Mouse (Mus musculus): ENCODE results near the gene Pnn. TPM values are rescaled to one million over a fixed set of nuclear protein-coding genes. Genes with fewer than 3 reads are reported as not detected.
"Not testable (repeated sequence)": the region's sequence is repeated elsewhere in the genome, so short reads cannot be mapped to it uniquely, and the experiment has no call there.

Gene Pnn
- polyA plus RNA-seq, 1 experiment from 2014 or later = 49.7 TPM

- Histone ChIP-seq H3K36me3 (ENCODE audit: control insufficient read depth, insufficient read depth, low read length) (peaks cover 38% of the 10 kb centered on the region; the same call in 1 of the 2 replicates), H3K27ac (ENCODE audit: low read depth, low read length) (no peak overlapping the region), H3K9ac (ENCODE audit: low read length) (no peak overlapping the region), H3K4me3 (ENCODE audit: low read depth, low read length) (no peak overlapping the region), H3K9me3 (replicated peaks; ENCODE audit: control insufficient read depth, low read length) (no peaks in the 10 kb centered on the region), H3K27me3 (replicated peaks; ENCODE audit: control insufficient read depth, insufficient read depth, low read length) (no peaks in the 10 kb centered on the region), H3K4me1 (ENCODE audit: control insufficient read depth, insufficient read depth, low read length) (no peaks in the 10 kb centered on the region), H3K4me2 (ENCODE audit: low read length) (no peak overlapping the region)
- 93% methylated on average over 3 of the region's 3 CpGs for WGBS
- ATAC-seq = no peak
- no peak for DNase-seq (ENCODE audit: low spot score)
Measured at GRCm38 (mm10) chr12:59052470-59052869, 14.2 kb upstream of the Pnn start.

GRCm38 (mm10) chr12:59053166-59053565, 13.5 kb upstream of the Pnn start:
- Histone ChIP-seq H3K4me1 (ENCODE audit: control insufficient read depth, insufficient read depth, low read length) (no peaks in the 10 kb centered on the region), H3K4me3 (ENCODE audit: low read depth, low read length) (no peak overlapping the region), H3K9me3 (replicated peaks; ENCODE audit: control insufficient read depth, low read length) (no peaks in the 10 kb centered on the region), H3K27me3 (replicated peaks; ENCODE audit: control insufficient read depth, insufficient read depth, low read length) (no peaks in the 10 kb centered on the region), H3K36me3 (ENCODE audit: control insufficient read depth, insufficient read depth, low read length) (peaks cover 35% of the 10 kb centered on the region; the same call in 1 of the 2 replicates), H3K4me2 (ENCODE audit: low read length) (no peak overlapping the region), H3K9ac (ENCODE audit: low read length) (no peak overlapping the region), H3K27ac (ENCODE audit: low read depth, low read length) (no peak overlapping the region)
- WGBS = 91% methylated on average over 5 of the region's 5 CpGs
- DNase-seq (ENCODE audit: low spot score) = no peak
- no peak for ATAC-seq

- H3K27me3 ChIP-seq (replicated peaks; ENCODE audit: control insufficient read depth, insufficient read depth, low read length) = no peaks in the 10 kb centered on the region
- H3K9ac ChIP-seq (ENCODE audit: low read length) = no peak overlapping the region
- H3K9me3 ChIP-seq (replicated peaks; ENCODE audit: control insufficient read depth, low read length) = no peaks in the 10 kb centered on the region
- no peak overlapping the region for H3K4me2 ChIP-seq (ENCODE audit: low read length)
- ATAC-seq (no peak), DNase-seq (ENCODE audit: low spot score) (no peak)
- no peak overlapping the region for H3K27ac ChIP-seq (ENCODE audit: low read depth, low read length)
- H3K36me3 ChIP-seq (ENCODE audit: control insufficient read depth, insufficient read depth, low read length) = peaks cover 28% of the 10 kb centered on the region; the same call in 1 of the 2 replicates
- no peaks in the 10 kb centered on the region for H3K4me1 ChIP-seq (ENCODE audit: control insufficient read depth, insufficient read depth, low read length)
- H3K4me3 ChIP-seq (ENCODE audit: low read depth, low read length) = no peak overlapping the region
Measured at GRCm38 (mm10) chr12:59053976-59054375, 12.7 kb upstream of the Pnn start.

DNA sequence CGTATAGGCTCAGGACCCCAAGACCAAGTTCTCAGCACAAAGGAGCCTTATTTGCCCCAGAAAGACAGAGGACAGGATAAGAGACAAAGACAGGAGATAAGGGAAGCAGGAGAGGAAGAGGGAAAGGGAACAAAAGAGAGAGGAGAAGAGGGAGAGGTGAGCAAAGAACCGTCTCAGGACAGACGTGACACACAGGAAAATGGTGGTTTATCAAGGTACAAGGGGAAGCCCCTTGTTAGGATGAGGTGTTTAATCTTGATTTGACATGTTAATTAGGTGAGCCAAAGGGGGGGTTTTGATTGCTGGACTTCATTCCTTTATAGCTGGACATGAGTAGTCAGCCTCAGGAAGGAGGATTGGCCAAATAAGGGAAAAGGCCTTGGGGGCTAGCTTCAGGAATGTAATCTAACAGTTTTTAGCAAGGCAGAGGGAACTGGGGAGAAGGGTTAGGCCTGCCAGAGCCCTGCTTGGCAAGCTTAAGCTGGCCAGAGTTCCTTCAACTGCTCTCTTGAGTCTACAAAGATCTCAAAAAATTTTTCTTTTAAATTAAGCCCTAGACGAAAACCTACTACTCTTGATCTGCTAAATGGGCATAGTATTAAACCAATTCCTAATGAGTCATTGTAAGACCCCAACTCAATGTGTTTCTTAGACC, 11.4 kb upstream of the Pnn start:
- Histone ChIP-seq H3K4me3 (ENCODE audit: low read depth, low read length) (no peak overlapping the region), H3K9me3 (replicated peaks; ENCODE audit: control insufficient read depth, low read length) (no peaks in the 10 kb centered on the region), H3K36me3 (ENCODE audit: control insufficient read depth, insufficient read depth, low read length) (peaks cover 18% of the 10 kb centered on the region; the same call in 1 of the 2 replicates), H3K9ac (ENCODE audit: low read length) (no peak overlapping the region), H3K4me2 (ENCODE audit: low read length) (no peak overlapping the region), H3K27me3 (replicated peaks; ENCODE audit: control insufficient read depth, insufficient read depth, low read length) (no peaks in the 10 kb centered on the region), H3K27ac (ENCODE audit: low read depth, low read length) (no peak overlapping the region), H3K4me1 (ENCODE audit: control insufficient read depth, insufficient read depth, low read length) (peaks cover 9% of the 10 kb centered on the region)
- DNase-seq (ENCODE audit: low spot score) = no peak
- ATAC-seq = no peak
- 84% methylated on average over 4 of the region's 4 CpGs for WGBS

DNA sequence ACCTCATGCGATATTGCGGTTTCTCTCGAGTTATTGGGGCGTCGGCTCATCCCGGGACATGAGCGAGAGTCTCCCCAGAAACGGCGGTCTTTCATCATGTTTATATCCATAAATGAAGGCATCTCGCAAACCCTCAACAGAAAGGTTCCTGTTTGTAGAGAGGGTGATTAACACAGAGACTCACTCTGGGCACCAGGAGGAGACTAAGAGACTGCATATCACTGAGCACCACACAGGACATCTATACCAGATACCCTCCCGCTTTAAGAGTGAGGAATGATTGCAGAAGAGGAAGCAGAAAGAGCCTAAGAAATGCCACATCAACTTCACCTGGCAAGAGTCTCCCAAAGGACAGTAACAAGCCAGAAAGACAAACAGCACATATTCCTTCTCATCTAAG, 10.5 kb upstream of the Pnn start:
- ATAC-seq = no peak
- H3K4me1 ChIP-seq (ENCODE audit: control insufficient read depth, insufficient read depth, low read length) = peaks cover 9% of the 10 kb centered on the region
- H3K9ac ChIP-seq (ENCODE audit: low read length) = no peak overlapping the region
- no peak overlapping the region for H3K27ac ChIP-seq (ENCODE audit: low read depth, low read length)
- H3K4me2 ChIP-seq (ENCODE audit: low read length) = no peak overlapping the region
- H3K4me3 ChIP-seq (ENCODE audit: low read depth, low read length) = no peak overlapping the region
- H3K27me3 ChIP-seq (replicated peaks; ENCODE audit: control insufficient read depth, insufficient read depth, low read length) = no peaks in the 10 kb centered on the region
- H3K36me3 ChIP-seq (ENCODE audit: control insufficient read depth, insufficient read depth, low read length) = peaks cover 14% of the 10 kb centered on the region; the same call in 1 of the 2 replicates
- WGBS = 97% methylated on average over 11 of the region's 11 CpGs
- no peak for DNase-seq (ENCODE audit: low spot score)
- no peaks in the 10 kb centered on the region for H3K9me3 ChIP-seq (replicated peaks; ENCODE audit: control insufficient read depth, low read length)

GRCm38 (mm10) chr12:59058242-59058641, 8.4 kb upstream of the Pnn start:
- DNase-seq (ENCODE audit: low spot score); H3K9ac ChIP-seq (ENCODE audit: low read length); H3K27ac ChIP-seq (ENCODE audit: low read depth, low read length); H3K4me1 ChIP-seq (ENCODE audit: control insufficient read depth, insufficient read depth, low read length); H3K27me3 ChIP-seq (replicated peaks; ENCODE audit: control insufficient read depth, insufficient read depth, low read length); ATAC-seq; H3K9me3 ChIP-seq (replicated peaks; ENCODE audit: control insufficient read depth, low read length); H3K4me3 ChIP-seq (ENCODE audit: low read depth, low read length): not testable (repeated sequence)
- Histone ChIP-seq H3K4me2 (ENCODE audit: low read length) (0 out of 2 replicates have a peak overlapping the region, but pooled peaks have one; percentile 5), H3K36me3 (ENCODE audit: control insufficient read depth, insufficient read depth, low read length) (peaks cover 11% of the 10 kb centered on the region; the same call in 1 of the 2 replicates)
- WGBS = 84% methylated on average over 5 of the region's 5 CpGs

DNA sequence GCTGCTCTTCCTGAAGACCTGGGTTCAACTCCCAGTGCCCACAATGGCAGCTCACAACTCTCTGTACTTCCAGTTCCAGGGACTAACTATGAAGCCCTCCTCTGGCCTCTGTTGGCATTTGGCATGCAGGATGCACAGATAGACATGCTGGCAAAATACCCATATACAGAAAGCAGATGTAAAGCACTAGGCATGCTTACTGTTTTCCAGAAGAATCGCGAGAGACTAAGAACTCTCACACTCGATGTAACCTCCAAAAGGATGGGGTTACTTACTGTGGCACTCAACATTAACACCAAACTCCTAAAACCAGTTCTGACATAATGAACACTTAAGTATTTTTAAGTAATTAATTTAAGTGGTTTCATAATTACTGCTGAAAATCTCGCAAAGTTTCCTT, 6.4 kb upstream of the Pnn start:
- peak; percentile 16 for DNase-seq (ENCODE audit: low spot score)
- H3K9ac ChIP-seq (ENCODE audit: low read length) = peak overlapping the region; percentile 91
- peaks cover 3% of the 10 kb centered on the region; the same call in 1 of the 2 replicates for H3K36me3 ChIP-seq (ENCODE audit: control insufficient read depth, insufficient read depth, low read length)
- no peaks in the 10 kb centered on the region for H3K27me3 ChIP-seq (replicated peaks; ENCODE audit: control insufficient read depth, insufficient read depth, low read length)
- ATAC-seq = no peak
- H3K9me3 ChIP-seq (replicated peaks; ENCODE audit: control insufficient read depth, low read length) = no peaks in the 10 kb centered on the region
- H3K4me3 ChIP-seq (ENCODE audit: low read depth, low read length) = peak overlapping the region; percentile 59
- H3K4me1 ChIP-seq (ENCODE audit: control insufficient read depth, insufficient read depth, low read length) = peaks cover 9% of the 10 kb centered on the region
- 63% methylated on average over 4 of the region's 4 CpGs for WGBS
- H3K27ac ChIP-seq (ENCODE audit: low read depth, low read length) = peak overlapping the region; percentile 89; the same call in 1 of the 2 replicates
- peak overlapping the region; percentile 80 for H3K4me2 ChIP-seq (ENCODE audit: low read length)

GRCm38 (mm10) chr12:59060993-59061595, 5.6 kb upstream of the Pnn start, which contains the start of gene Trappc6b:
Trappc6b (minus strand) TSS chr12:59061472.
- ATAC-seq (peak; percentile 98), DNase-seq (ENCODE audit: low spot score) (peak; percentile 87)
- Histone ChIP-seq H3K27me3 (replicated peaks; ENCODE audit: control insufficient read depth, insufficient read depth, low read length) (no peaks in the 10 kb centered on the region), H3K4me2 (ENCODE audit: low read length) (peak within 1 kb of the TSS; percentile 80), H3K36me3 (ENCODE audit: control insufficient read depth, insufficient read depth, low read length) (peaks cover 3% of the 10 kb centered on the region; the same call in 1 of the 2 replicates), H3K27ac (ENCODE audit: low read depth, low read length) (peak within 1 kb of the TSS; percentile 89), H3K9ac (ENCODE audit: low read length) (peak within 1 kb of the TSS; percentile 91), H3K9me3 (replicated peaks; ENCODE audit: control insufficient read depth, low read length) (no peaks in the 10 kb centered on the region), H3K4me1 (ENCODE audit: control insufficient read depth, insufficient read depth, low read length) (peaks cover 11% of the 10 kb centered on the region), H3K4me3 (ENCODE audit: low read depth, low read length) (peak within 1 kb of the TSS; percentile 59)
- under 1% methylated on average over 47 of the region's 49 CpGs for WGBS

DNA sequence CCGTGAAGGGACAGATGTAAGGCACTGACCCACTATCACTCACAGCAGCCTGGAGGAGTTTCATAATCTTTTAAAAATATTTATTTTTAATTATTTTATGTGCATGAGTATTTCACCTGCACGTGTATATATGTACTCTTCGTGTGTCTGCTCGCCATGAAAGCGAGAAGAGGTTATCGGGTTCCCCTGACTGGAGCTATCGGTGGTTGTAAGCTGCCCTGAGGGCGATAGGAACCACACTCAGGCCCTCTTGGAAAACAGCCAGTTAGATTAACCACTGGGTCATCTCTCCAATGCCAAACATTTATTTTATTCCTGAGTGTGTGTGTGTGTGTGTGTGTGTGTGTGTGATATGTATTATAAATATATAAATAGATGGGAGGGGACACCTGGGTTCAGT, 1.8 kb upstream of the Pnn start:
- Histone ChIP-seq H3K9ac (ENCODE audit: low read length) (no peak overlapping the region), H3K27me3 (replicated peaks; ENCODE audit: control insufficient read depth, insufficient read depth, low read length) (no peaks in the 10 kb centered on the region), H3K4me2 (ENCODE audit: low read length) (no peak overlapping the region), H3K36me3 (ENCODE audit: control insufficient read depth, insufficient read depth, low read length) (peaks cover 17% of the 10 kb centered on the region), H3K27ac (ENCODE audit: low read depth, low read length) (no peak overlapping the region), H3K4me1 (ENCODE audit: control insufficient read depth, insufficient read depth, low read length) (peaks cover 12% of the 10 kb centered on the region), H3K4me3 (ENCODE audit: low read depth, low read length) (no peak overlapping the region), H3K9me3 (replicated peaks; ENCODE audit: control insufficient read depth, low read length) (no peaks in the 10 kb centered on the region)
- ATAC-seq = no peak
- DNase-seq (ENCODE audit: low spot score) = no peak
- 90% methylated on average over 8 of the region's 8 CpGs for WGBS

All from forebrain, embryonic 14.5 days (tissue).